Mouse (Mus musculus) neural tube, embryonic 12.5 days (tissue): ENCODE results near the gene Slc10a1. TPM values are rescaled to one million over a fixed set of nuclear protein-coding genes. Genes with fewer than 3 reads are reported as not detected.
A peak's percentile ranks its signal among the peaks of the same experiment; 100 is the strongest.

Experiments
- ATAC-seq: fragments of 200-750 bp; cut with Nextera tagmentation; 2 replicates; pipeline ENCODE4 v1.8.0; 2017; ENCODE audit warnings: low read depth, mild to moderate bottlenecking, moderate TSS enrichment, moderate library complexity; ENCODE audit not compliant: low FRiP score
- H3K27ac ChIP-seq: fragments of 300-500 bp; sonication (generic); 2 replicates; pipeline ENCODE4 v1.5.1; 2016
- H3K27me3 ChIP-seq: fragments of 300-500 bp; sonication (generic); replicated peaks from 2 replicates; pipeline ENCODE4 v1.6.1; 2016; ENCODE audit warnings: mild to moderate bottlenecking
- H3K36me3 ChIP-seq: fragments of 300-500 bp; sonication (generic); 2 replicates; pipeline ENCODE4 v1.6.1; 2016; ENCODE audit warnings: mild to moderate bottlenecking
- H3K4me1 ChIP-seq: fragments of 300-500 bp; sonication (generic); 2 replicates; pipeline ENCODE4 v1.6.1; 2016
- H3K4me2 ChIP-seq: fragments of 300-500 bp; sonication (generic); replicated peaks from 2 replicates; pipeline ENCODE4 v1.6.1; 2016; ENCODE audit warnings: mild to moderate bottlenecking
- H3K4me3 ChIP-seq: fragments of 300-500 bp; sonication (generic); 2 replicates; pipeline ENCODE4 v1.5.1; 2016
- H3K9ac ChIP-seq: fragments of 300-500 bp; sonication (generic); 2 replicates; pipeline ENCODE4 v1.6.1; 2016; ENCODE audit warnings: mild to moderate bottlenecking
- H3K9me3 ChIP-seq: fragments of 300-500 bp; sonication (generic); 2 replicates; pipeline ENCODE4 v1.6.1; 2016; ENCODE audit warnings: mild to moderate bottlenecking
- WGBS: fragments of 180-500 bp; shearing (Covaris S2); methylation state at CpG from one replicate; pipeline ENCODE4 v1.1.7; 2016; 5-methylcytosine and 5-hydroxymethylcytosine counted together
- polyA plus RNA-seq: library from polyadenylated mRNA; unstranded; fragments of >200 nt; fragmentation: Nextera tagmentation; extraction: Ambion mirVana; gene quantifications from 2 replicates; pipeline ENCODE4 v1.2.1, GENCODE M21; 2016

The Slc10a1 gene
- polyA plus RNA-seq, 1 experiment from 2014 or later: 0.30 TPM

GRCm38 (mm10) chr12:80991806-80992205, 23.3 kb upstream of the Slc10a1 start:
- H3K4me2 ChIP-seq: no peak overlapping the region
- peaks cover 5% of the 10 kb centered on the region; the same call in 1 of the 2 replicates for H3K9me3 ChIP-seq
- 88% methylated on average over 10 of the region's 10 CpGs for WGBS
- H3K27me3 ChIP-seq: 0 out of 2 replicates have a peak, but pooled peaks cover 4% of the 10 kb centered on the region
- H3K4me3 ChIP-seq: no peak overlapping the region
- H3K36me3 ChIP-seq: no peaks in the 10 kb centered on the region
- ATAC-seq: no peak
- H3K9ac ChIP-seq: no peak overlapping the region
- H3K27ac ChIP-seq: no peak overlapping the region
- peaks cover 4% of the 10 kb centered on the region for H3K4me1 ChIP-seq

GRCm38 (mm10) chr12:80990901-80991445, 22.5 kb upstream of the Slc10a1 start:
- Histone ChIP-seq H3K4me1 (peaks cover 4% of the 10 kb centered on the region), H3K27me3 (0 out of 2 replicates have a peak, but pooled peaks cover 4% of the 10 kb centered on the region), H3K9ac (no peak overlapping the region), H3K9me3 (peaks cover 4% of the 10 kb centered on the region; the same call in 1 of the 2 replicates), H3K4me3 (no peak overlapping the region), H3K36me3 (no peaks in the 10 kb centered on the region), H3K4me2 (no peak overlapping the region), H3K27ac (no peak overlapping the region)
- ATAC-seq: peak; percentile 48; the same call in 1 of the 2 replicates
- 43% methylated on average over 13 of the region's 13 CpGs for WGBS

GRCm38 (mm10) chr12:80988286-80988685, 19.8 kb upstream of the Slc10a1 start:
- Histone ChIP-seq H3K4me3 (no peak overlapping the region), H3K9me3 (no peaks in the 10 kb centered on the region), H3K27me3 (0 out of 2 replicates have a peak, but pooled peaks cover 4% of the 10 kb centered on the region), H3K27ac (no peak overlapping the region), H3K36me3 (no peaks in the 10 kb centered on the region), H3K4me2 (no peak overlapping the region), H3K9ac (no peak overlapping the region), H3K4me1 (peaks cover 4% of the 10 kb centered on the region)
- ATAC-seq: no peak
- 88% methylated on average over 3 of the region's 3 CpGs for WGBS

- WGBS: 88% methylated on average over 4 of the region's 4 CpGs
- H3K27ac ChIP-seq: no peak overlapping the region
- no peak for ATAC-seq
- no peak overlapping the region for H3K4me2 ChIP-seq
- H3K36me3 ChIP-seq: no peaks in the 10 kb centered on the region
- no peaks in the 10 kb centered on the region for H3K9me3 ChIP-seq
- H3K9ac ChIP-seq: no peak overlapping the region
- H3K4me3 ChIP-seq: no peak overlapping the region
- H3K4me1 ChIP-seq: peaks cover 4% of the 10 kb centered on the region
- 0 out of 2 replicates have a peak, but pooled peaks cover 4% of the 10 kb centered on the region for H3K27me3 ChIP-seq
These were observed 18.1 kb upstream of the Slc10a1 start for GRCm38 (mm10) chr12:80986628-80987027.

- H3K36me3 ChIP-seq: no peaks in the 10 kb centered on the region
- H3K4me1 ChIP-seq: no peaks in the 10 kb centered on the region
- no peaks in the 10 kb centered on the region for H3K27me3 ChIP-seq
- H3K4me2 ChIP-seq: no peak overlapping the region
- H3K9me3 ChIP-seq: no peaks in the 10 kb centered on the region
- 81% methylated on average over 9 of the region's 9 CpGs for WGBS
- no peak overlapping the region for H3K9ac ChIP-seq
- no peak for ATAC-seq
- H3K4me3 ChIP-seq: no peak overlapping the region
- no peak overlapping the region for H3K27ac ChIP-seq
These were observed 15.2 kb upstream of the Slc10a1 start for GRCm38 (mm10) chr12:80983695-80984094.

GRCm38 (mm10) chr12:80982326-80982725, 13.8 kb upstream of the Slc10a1 start:
- H3K27me3 ChIP-seq: no peaks in the 10 kb centered on the region
- WGBS: 3% methylated on average over 7 of the region's 7 CpGs
- H3K36me3 ChIP-seq: no peaks in the 10 kb centered on the region
- ATAC-seq: no peak
- no peak overlapping the region for H3K4me3 ChIP-seq
- H3K9me3 ChIP-seq: no peaks in the 10 kb centered on the region
- H3K4me2 ChIP-seq: no peak overlapping the region
- H3K27ac ChIP-seq: no peak overlapping the region
- no peak overlapping the region for H3K9ac ChIP-seq
- H3K4me1 ChIP-seq: no peaks in the 10 kb centered on the region

GRCm38 (mm10) chr12:80975939-80976671, 7.6 kb upstream of the Slc10a1 start:
- 89% methylated on average over 11 of the region's 11 CpGs for whole genome bisulfite sequencing
- ATAC-seq: no peak
- H3K4me3 ChIP-seq: no peak overlapping the region

GRCm38 (mm10) chr12:80971756-80972155, 3.3 kb upstream of the Slc10a1 start:
- no peaks in the 10 kb centered on the region for H3K36me3 ChIP-seq
- no peak overlapping the region for H3K27ac ChIP-seq
- H3K9ac ChIP-seq: no peak overlapping the region
- H3K9me3 ChIP-seq: no peaks in the 10 kb centered on the region
- H3K4me3 ChIP-seq: no peak overlapping the region
- H3K27me3 ChIP-seq: no peaks in the 10 kb centered on the region
- 29% methylated on average over 3 of the region's 3 CpGs for WGBS
- no peak overlapping the region for H3K4me2 ChIP-seq
- no peaks in the 10 kb centered on the region for H3K4me1 ChIP-seq
- ATAC-seq: no peak

More at GRCm38 (mm10) chr12:80975939-80976671, 7.6 kb upstream of the Slc10a1 start:
- no peak overlapping the region for H3K9ac ChIP-seq
- no peak overlapping the region for H3K4me2 ChIP-seq
- no peaks in the 10 kb centered on the region for H3K36me3 ChIP-seq
- H3K4me1 ChIP-seq: no peaks in the 10 kb centered on the region
- H3K27me3 ChIP-seq: no peaks in the 10 kb centered on the region
- no peaks in the 10 kb centered on the region for H3K9me3 ChIP-seq
- no peak overlapping the region for H3K27ac ChIP-seq

- no peaks in the 10 kb centered on the region for H3K36me3 ChIP-seq
- H3K9ac ChIP-seq: no peak overlapping the region
- 79% methylated on average over 8 of the region's 8 CpGs for WGBS
These were observed 1.7 kb upstream of the Slc10a1 start for GRCm38 (mm10) chr12:80970181-80970705.

GRCm38 (mm10) chr12:80967918-80968317, 587 bp downstream of the Slc10a1 start:
- Histone ChIP-seq H3K27me3 (no peaks in the 10 kb centered on the region), H3K4me3 (no peak overlapping the region), H3K4me1 (no peaks in the 10 kb centered on the region), H3K36me3 (no peaks in the 10 kb centered on the region), H3K4me2 (no peak overlapping the region), H3K9ac (no peak overlapping the region), H3K9me3 (no peaks in the 10 kb centered on the region), H3K27ac (no peak overlapping the region)
- WGBS: 92% methylated on average over 9 of the region's 9 CpGs
- ATAC-seq: no peak

More at GRCm38 (mm10) chr12:80970181-80970705, 1.7 kb upstream of the Slc10a1 start:
- no peak for ATAC-seq
- Histone ChIP-seq H3K27me3 (no peaks in the 10 kb centered on the region), H3K4me2 (no peak overlapping the region), H3K9me3 (no peaks in the 10 kb centered on the region), H3K4me3 (no peak overlapping the region), H3K4me1 (no peaks in the 10 kb centered on the region), H3K27ac (no peak overlapping the region)

GRCm38 (mm10) chr12:80966059-80966838, 2.3 kb downstream of the Slc10a1 start:
- Histone ChIP-seq H3K27ac (no peak overlapping the region), H3K36me3 (no peaks in the 10 kb centered on the region), H3K9ac (no peak overlapping the region), H3K4me3 (no peak overlapping the region), H3K4me1 (no peaks in the 10 kb centered on the region), H3K4me2 (no peak overlapping the region), H3K9me3 (no peaks in the 10 kb centered on the region), H3K27me3 (no peaks in the 10 kb centered on the region)
- no peak for ATAC-seq
- 80% methylated on average over 11 of the region's 11 CpGs for WGBS

- 74% methylated on average over 4 of the region's 4 CpGs for WGBS
- Histone ChIP-seq H3K4me3 (no peak overlapping the region), H3K9ac (no peak overlapping the region), H3K4me2 (no peak overlapping the region), H3K27me3 (no peaks in the 10 kb centered on the region), H3K36me3 (peaks cover 23% of the 10 kb centered on the region), H3K27ac (no peak overlapping the region), H3K4me1 (no peaks in the 10 kb centered on the region), H3K9me3 (no peaks in the 10 kb centered on the region)
- ATAC-seq: no peak
These were observed 5.9 kb downstream of the Slc10a1 start for GRCm38 (mm10) chr12:80962566-80962965.
